Mouse (Mus musculus) embryonic facial prominence, embryonic 13.5 days (tissue): ENCODE measurements around the gene Chrnb1. TPM values are rescaled to one million over a fixed set of nuclear protein-coding genes. Genes with fewer than 3 reads are reported as not detected.

Experiments used
- ATAC-seq: fragments of 200-750 bp; cut with Nextera tagmentation; 2 replicates; pipeline ENCODE4 v1.8.0; 2017; ENCODE audit warnings: low read depth; ENCODE audit not compliant: insufficient number of reproducible peaks, insufficient read depth, low FRiP score, low TSS enrichment
- H3K27ac ChIP-seq: fragments of 300-500 bp; sonication (generic); 2 replicates; pipeline ENCODE4 v1.5.1; 2015; ENCODE audit warnings: moderate library complexity, mild to moderate bottlenecking, inconsistent platforms
- H3K27me3 ChIP-seq: fragments of 300-500 bp; sonication (generic); 2 replicates; pipeline ENCODE4 v1.6.1; 2015; ENCODE audit warnings: mild to moderate bottlenecking, inconsistent platforms
- H3K36me3 ChIP-seq: fragments of 300-500 bp; sonication (generic); 2 replicates; pipeline ENCODE4 v1.6.1; 2015; ENCODE audit warnings: mild to moderate bottlenecking, inconsistent platforms
- H3K4me1 ChIP-seq: fragments of 300-500 bp; sonication (generic); 2 replicates; pipeline ENCODE4 v1.6.1; 2015; ENCODE audit warnings: inconsistent platforms
- H3K4me2 ChIP-seq: fragments of 300-500 bp; sonication (generic); 2 replicates; pipeline ENCODE4 v1.6.1; 2015; ENCODE audit warnings: moderate library complexity, mild to moderate bottlenecking, inconsistent platforms
- H3K4me3 ChIP-seq: fragments of 300-500 bp; sonication (generic); 2 replicates; pipeline ENCODE4 v1.5.1; 2015; ENCODE audit warnings: mild to moderate bottlenecking, inconsistent platforms
- H3K9ac ChIP-seq: fragments of 300-500 bp; sonication (generic); 2 replicates; pipeline ENCODE4 v1.6.1; 2015; ENCODE audit warnings: mild to moderate bottlenecking, inconsistent platforms
- H3K9me3 ChIP-seq: fragments of 300-500 bp; sonication (generic); 2 replicates; pipeline ENCODE4 v1.6.1; 2016; ENCODE audit warnings: inconsistent platforms
- WGBS: fragments of 180-500 bp; shearing (Covaris S2); methylation state at CpG from one replicate; pipeline ENCODE4 v1.1.7; 2015; ENCODE audit warnings: mixed read lengths; 5-methylcytosine and 5-hydroxymethylcytosine counted together
- polyA plus RNA-seq: library from polyadenylated mRNA; unstranded; fragments of >200 nt; fragmentation: Nextera tagmentation; extraction: Ambion mirVana; gene quantifications from 2 replicates; pipeline ENCODE4 v1.2.1, GENCODE M21; 2015

Gene Chrnb1
- polyA plus RNA-seq, 1 experiment from 2014 or later = 5.4 TPM

GRCm38 (mm10) chr11:69803786-69804651 lies 8.3 kb upstream of the Chrnb1 start:
- no peak for ATAC-seq
- H3K9ac ChIP-seq = peak overlapping the region; percentile 74
- peak overlapping the region; percentile 56 for H3K4me3 ChIP-seq
- peaks cover 65% of the 10 kb centered on the region for H3K4me1 ChIP-seq
- H3K9me3 ChIP-seq = peaks cover 3% of the 10 kb centered on the region; the same call in 1 of the 2 replicates
- H3K4me2 ChIP-seq = peak overlapping the region; percentile 98
- peaks cover 44% of the 10 kb centered on the region for H3K27me3 ChIP-seq
- H3K27ac ChIP-seq = 0 out of 2 replicates have a peak overlapping the region, but pooled peaks have one; percentile 39
- H3K36me3 ChIP-seq = no peaks in the 10 kb centered on the region
- WGBS = under 1% methylated on average over 60 of the region's 60 CpGs

GRCm38 (mm10) chr11:69803328-69803727 lies 7.6 kb upstream of the Chrnb1 start:
- peak overlapping the region; percentile 56 for H3K4me3 ChIP-seq
- 0 out of 2 replicates have a peak overlapping the region, but pooled peaks have one; percentile 39 for H3K27ac ChIP-seq
- peak overlapping the region; percentile 98 for H3K4me2 ChIP-seq
- peak overlapping the region; percentile 74 for H3K9ac ChIP-seq
- no peak for ATAC-seq
- H3K9me3 ChIP-seq = peaks cover 3% of the 10 kb centered on the region; the same call in 1 of the 2 replicates
- 2% methylated on average over 12 of the region's 12 CpGs for WGBS
- no peaks in the 10 kb centered on the region; the same call in 1 of the 2 replicates for H3K36me3 ChIP-seq
- H3K27me3 ChIP-seq = peaks cover 46% of the 10 kb centered on the region
- H3K4me1 ChIP-seq = peaks cover 66% of the 10 kb centered on the region

GRCm38 (mm10) chr11:69802648-69803105 lies 6.9 kb upstream of the Chrnb1 start:
- no peaks in the 10 kb centered on the region; the same call in 1 of the 2 replicates for H3K36me3 ChIP-seq
- ATAC-seq = peak; percentile 23
- peak overlapping the region; percentile 56 for H3K4me3 ChIP-seq
- peaks cover 66% of the 10 kb centered on the region for H3K4me1 ChIP-seq
- peaks cover 3% of the 10 kb centered on the region; the same call in 1 of the 2 replicates for H3K9me3 ChIP-seq
- under 1% methylated on average over 33 of the region's 33 CpGs for WGBS
- peak overlapping the region; percentile 98 for H3K4me2 ChIP-seq
- peak overlapping the region; percentile 74 for H3K9ac ChIP-seq
- H3K27me3 ChIP-seq = peaks cover 53% of the 10 kb centered on the region
- H3K27ac ChIP-seq = peak overlapping the region; percentile 68

- H3K4me1 ChIP-seq = peaks cover 66% of the 10 kb centered on the region
- H3K36me3 ChIP-seq = no peaks in the 10 kb centered on the region; the same call in 1 of the 2 replicates
- WGBS = 2% methylated on average over 33 of the region's 33 CpGs
- peak within 1 kb of the TSS; percentile 75 for H3K27ac ChIP-seq
- H3K27me3 ChIP-seq = peaks cover 63% of the 10 kb centered on the region
- peak within 1 kb of the TSS; percentile 79 for H3K9ac ChIP-seq
- H3K4me3 ChIP-seq = peak within 1 kb of the TSS; percentile 56
- peaks cover 2% of the 10 kb centered on the region; the same call in 1 of the 2 replicates for H3K9me3 ChIP-seq
- ATAC-seq = no peak
- H3K4me2 ChIP-seq = peak within 1 kb of the TSS; percentile 98
These were observed 5.7 kb upstream of the Chrnb1 start, which contains the start of gene Fgf11 for GRCm38 (mm10) chr11:69801379-69801977. TSS of gene Fgf11 (minus strand) at chr11:69801857.

GRCm38 (mm10) chr11:69800392-69801197 lies 4.9 kb upstream of the Chrnb1 start:
- H3K27ac ChIP-seq = peak overlapping the region; percentile 75
- peak overlapping the region; percentile 79 for H3K9ac ChIP-seq
- H3K4me3 ChIP-seq = peak overlapping the region; percentile 56
- H3K36me3 ChIP-seq = no peaks in the 10 kb centered on the region; the same call in 1 of the 2 replicates
- no peaks in the 10 kb centered on the region for H3K9me3 ChIP-seq
- H3K27me3 ChIP-seq = peaks cover 63% of the 10 kb centered on the region
- WGBS = under 1% methylated on average over 36 of the region's 36 CpGs
- H3K4me1 ChIP-seq = peaks cover 71% of the 10 kb centered on the region
- peak; percentile 57 for ATAC-seq
- H3K4me2 ChIP-seq = peak overlapping the region; percentile 98

GRCm38 (mm10) chr11:69800138-69800391 lies 4.3 kb upstream of the Chrnb1 start:
- H3K9ac ChIP-seq = peak overlapping the region; percentile 79
- no peak overlapping the region for H3K27ac ChIP-seq
- peak overlapping the region; percentile 98 for H3K4me2 ChIP-seq
- peaks cover 68% of the 10 kb centered on the region for H3K4me1 ChIP-seq
- H3K9me3 ChIP-seq = no peaks in the 10 kb centered on the region
- no peak for ATAC-seq
- peak overlapping the region; percentile 56 for H3K4me3 ChIP-seq
- peaks cover 63% of the 10 kb centered on the region for H3K27me3 ChIP-seq
- WGBS = 1% methylated on average over 11 of the region's 11 CpGs
- H3K36me3 ChIP-seq = no peaks in the 10 kb centered on the region; the same call in 1 of the 2 replicates

- peaks cover 63% of the 10 kb centered on the region for H3K4me1 ChIP-seq
- peak overlapping the region; percentile 98 for H3K4me2 ChIP-seq
- H3K9me3 ChIP-seq = no peaks in the 10 kb centered on the region
- peaks cover 62% of the 10 kb centered on the region for H3K27me3 ChIP-seq
- ATAC-seq = no peak
- peak overlapping the region; percentile 40 for H3K27ac ChIP-seq
- H3K9ac ChIP-seq = 0 out of 2 replicates have a peak overlapping the region, but pooled peaks have one; percentile 8
- H3K36me3 ChIP-seq = no peaks in the 10 kb centered on the region; the same call in 1 of the 2 replicates
- peak overlapping the region; percentile 56 for H3K4me3 ChIP-seq
- 21% methylated on average over 12 of the region's 12 CpGs for WGBS
These were observed 3.8 kb upstream of the Chrnb1 start for GRCm38 (mm10) chr11:69799394-69800137.

- H3K27me3 ChIP-seq = peaks cover 70% of the 10 kb centered on the region
- 70% methylated on average over 7 of the region's 7 CpGs for WGBS
- H3K4me2 ChIP-seq = no peak overlapping the region
These were observed 2.2 kb upstream of the Chrnb1 start for GRCm38 (mm10) chr11:69797924-69798323.

GRCm38 (mm10) chr11:69795983-69796435 lies 266 bp upstream of the Chrnb1 start:
- peaks cover 58% of the 10 kb centered on the region for H3K27me3 ChIP-seq
- peak overlapping the region; percentile 61 for H3K9ac ChIP-seq
- peak overlapping the region; percentile 48 for H3K4me3 ChIP-seq
- peaks cover 28% of the 10 kb centered on the region for H3K4me1 ChIP-seq
- H3K36me3 ChIP-seq = no peaks in the 10 kb centered on the region; the same call in 1 of the 2 replicates
- H3K4me2 ChIP-seq = peak overlapping the region; percentile 94
- 2% methylated on average over 13 of the region's 13 CpGs for WGBS
- no peaks in the 10 kb centered on the region for H3K9me3 ChIP-seq
- no peak overlapping the region for H3K27ac ChIP-seq
- no peak for ATAC-seq

More at GRCm38 (mm10) chr11:69797924-69798323, 2.2 kb upstream of the Chrnb1 start:
- no peak overlapping the region for H3K27ac ChIP-seq
- no peak overlapping the region for H3K4me3 ChIP-seq
- H3K9ac ChIP-seq = no peak overlapping the region
- no peak for ATAC-seq
- H3K36me3 ChIP-seq = no peaks in the 10 kb centered on the region; the same call in 1 of the 2 replicates
- no peaks in the 10 kb centered on the region for H3K9me3 ChIP-seq
- H3K4me1 ChIP-seq = peaks cover 47% of the 10 kb centered on the region

GRCm38 (mm10) chr11:69793429-69793828 lies 2.3 kb downstream of the Chrnb1 start:
- Histone ChIP-seq H3K4me2 (no peak overlapping the region), H3K9me3 (no peaks in the 10 kb centered on the region), H3K9ac (no peak overlapping the region), H3K4me3 (no peak overlapping the region), H3K27ac (no peak overlapping the region), H3K36me3 (no peaks in the 10 kb centered on the region; the same call in 1 of the 2 replicates), H3K27me3 (peaks cover 53% of the 10 kb centered on the region), H3K4me1 (0 out of 2 replicates have a peak, but pooled peaks cover 7% of the 10 kb centered on the region)
- ATAC-seq = no peak
- 64% methylated on average over 5 of the region's 5 CpGs for WGBS
